Mouse (Mus musculus): ENCODE measurements around the gene Il10ra. TPM values are rescaled to one million over a fixed set of nuclear protein-coding genes. Genes with fewer than 3 reads are reported as not detected.

The Il10ra gene
- polyA plus RNA-seq, 1 experiment from 2014 or later: 0.54 TPM

DNA sequence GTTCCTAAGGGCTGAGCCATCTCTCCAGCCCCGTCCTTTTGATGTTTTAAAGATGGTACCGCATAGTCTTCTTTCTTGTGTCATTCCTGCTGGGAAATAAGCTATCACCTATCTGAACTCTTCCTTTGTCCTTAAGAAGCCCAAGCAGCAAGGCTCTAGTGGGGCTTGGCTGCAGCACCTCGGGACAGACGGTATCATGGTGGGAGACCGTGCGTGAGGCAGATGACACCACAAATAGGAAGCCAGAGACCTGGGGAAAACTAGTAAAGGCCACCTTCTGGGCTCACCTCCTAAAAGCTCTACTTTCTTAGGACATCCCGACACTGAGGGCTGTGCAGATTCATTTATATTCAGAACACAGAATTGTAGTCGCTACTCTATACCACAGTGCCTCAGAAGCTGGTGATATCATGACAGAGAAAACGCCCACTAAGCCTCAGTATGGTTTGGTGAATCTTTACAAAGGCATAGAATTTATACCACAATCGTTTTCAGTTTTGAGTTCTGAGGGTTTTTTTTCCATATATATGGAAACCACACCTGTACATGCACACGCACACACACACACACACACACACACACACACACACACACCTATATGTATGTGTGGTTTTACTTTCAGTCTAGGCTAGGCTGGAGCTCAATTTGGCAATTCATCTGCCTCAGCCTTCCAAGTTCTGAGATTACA, 22.7 kb upstream of the Il10ra start:
- Histone ChIP-seq H3K4me2 (replicated peaks) (no peak overlapping the region), H3K27me3 (no peaks in the 10 kb centered on the region; the same call in 1 of the 2 replicates), H3K27ac (no peak overlapping the region), H3K9me3 (replicated peaks) (no peaks in the 10 kb centered on the region), H3K4me3 (no peak overlapping the region), H3K9ac (no peak overlapping the region), H3K36me3 (no peaks in the 10 kb centered on the region), H3K4me1 (no peaks in the 10 kb centered on the region)
- 88% methylated on average over 11 of the region's 11 CpGs for WGBS
- no peak for ATAC-seq (ENCODE audit: low FRiP score)

DNA sequence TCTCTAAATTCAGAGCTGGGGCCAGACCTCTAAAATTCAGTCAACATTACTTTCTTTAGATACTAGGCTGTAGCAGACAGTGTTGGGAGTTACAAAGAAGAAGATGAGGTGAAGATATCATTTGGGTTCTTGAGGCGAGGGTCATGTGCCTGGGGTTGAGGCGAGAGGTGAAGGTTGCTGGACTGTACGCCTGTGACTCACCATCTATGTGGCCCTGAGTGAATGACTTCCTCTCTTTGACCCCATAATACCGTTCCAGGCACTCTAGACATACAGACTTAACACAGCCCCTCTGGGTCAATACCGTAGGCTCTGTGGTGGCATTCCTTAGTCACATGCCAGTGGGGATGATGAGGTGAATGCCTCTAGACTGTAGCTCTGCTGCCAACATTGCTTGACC, 13.5 kb upstream of the Il10ra start:
- Histone ChIP-seq H3K27ac (no peak overlapping the region), H3K4me2 (replicated peaks) (no peak overlapping the region), H3K36me3 (no peaks in the 10 kb centered on the region), H3K4me1 (no peaks in the 10 kb centered on the region), H3K4me3 (no peak overlapping the region), H3K9ac (no peak overlapping the region), H3K9me3 (replicated peaks) (no peaks in the 10 kb centered on the region), H3K27me3 (no peaks in the 10 kb centered on the region; the same call in 1 of the 2 replicates)
- WGBS: 88% methylated on average over 5 of the region's 5 CpGs
- no peak for ATAC-seq (ENCODE audit: low FRiP score)

DNA sequence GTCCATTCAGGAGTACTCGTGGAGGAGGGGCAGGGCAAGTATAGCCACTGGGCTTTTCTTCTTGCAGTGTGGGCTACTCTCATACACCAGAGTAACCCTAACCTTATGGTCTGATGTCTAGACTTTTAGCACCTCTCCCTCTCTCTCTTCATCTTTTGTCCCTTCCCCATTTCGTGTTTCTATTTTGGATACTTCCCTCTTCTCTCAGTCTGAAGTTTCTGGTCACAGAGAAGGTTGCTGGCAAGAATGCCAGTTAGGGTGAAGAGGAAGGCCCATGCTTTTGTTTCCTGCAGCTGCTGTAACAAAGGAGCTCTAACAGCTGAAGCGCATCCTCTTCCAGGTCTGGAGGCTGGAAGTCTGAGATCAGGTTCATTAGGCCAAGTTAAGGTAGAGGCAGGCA, 11.9 kb upstream of the Il10ra start:
- H3K4me1 ChIP-seq: no peaks in the 10 kb centered on the region
- no peaks in the 10 kb centered on the region for H3K36me3 ChIP-seq
- no peak overlapping the region for H3K4me2 ChIP-seq (replicated peaks)
- H3K27me3 ChIP-seq: no peaks in the 10 kb centered on the region; the same call in 1 of the 2 replicates
- no peaks in the 10 kb centered on the region for H3K9me3 ChIP-seq (replicated peaks)
- H3K27ac ChIP-seq: no peak overlapping the region
- H3K9ac ChIP-seq: no peak overlapping the region
- ATAC-seq (ENCODE audit: low FRiP score): no peak
- H3K4me3 ChIP-seq: no peak overlapping the region
- 85% methylated on average over 3 of the region's 3 CpGs for WGBS

DNA sequence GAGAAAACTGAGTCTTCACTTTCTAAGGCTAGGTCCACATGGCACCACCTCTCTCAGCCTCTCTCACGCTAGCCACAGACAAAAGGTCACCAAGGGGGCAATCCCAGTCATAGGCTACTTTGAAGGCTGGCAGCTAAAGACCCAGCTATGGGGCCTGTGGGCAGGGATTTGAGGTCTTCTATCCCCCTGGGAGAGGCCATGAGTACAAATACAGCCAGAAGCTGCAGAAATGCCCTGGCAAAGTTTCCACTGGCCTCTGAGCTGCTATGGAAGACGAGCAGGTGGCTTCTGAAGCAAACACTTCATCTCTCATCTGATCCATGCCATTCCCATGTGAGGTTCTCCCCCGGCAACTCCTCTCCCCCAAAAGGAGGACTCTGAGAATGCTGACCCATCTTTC, 11.1 kb upstream of the Il10ra start:
- Histone ChIP-seq H3K9me3 (replicated peaks) (no peaks in the 10 kb centered on the region), H3K27me3 (no peaks in the 10 kb centered on the region; the same call in 1 of the 2 replicates), H3K27ac (no peak overlapping the region), H3K4me2 (replicated peaks) (no peak overlapping the region), H3K9ac (no peak overlapping the region), H3K4me3 (no peak overlapping the region), H3K4me1 (no peaks in the 10 kb centered on the region), H3K36me3 (no peaks in the 10 kb centered on the region)
- WGBS: 76% methylated on average over 3 of the region's 3 CpGs
- no peak for ATAC-seq (ENCODE audit: low FRiP score)

DNA sequence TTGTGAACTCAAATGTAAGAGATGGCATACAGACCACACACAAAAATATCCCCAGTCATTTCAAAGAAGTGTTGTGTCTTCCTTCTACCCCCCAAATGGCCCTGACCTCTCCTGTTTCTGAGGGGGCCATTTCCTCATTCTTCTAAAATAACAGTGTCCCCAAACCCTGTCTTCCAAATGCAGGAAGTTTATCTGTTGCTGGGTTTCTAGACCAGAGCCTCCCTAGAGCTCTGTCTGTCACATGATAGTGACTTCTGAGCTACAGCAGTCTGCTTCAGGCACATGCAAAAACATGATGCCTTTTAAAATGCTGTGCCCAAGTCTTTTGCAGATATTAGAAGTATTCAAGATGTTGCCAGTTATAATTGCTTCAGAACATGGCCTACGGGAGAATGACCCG, 5.7 kb upstream of the Il10ra start:
- 97% methylated on average over 2 of the region's 2 CpGs for WGBS
- H3K27me3 ChIP-seq: peaks cover 16% of the 10 kb centered on the region
- ATAC-seq (ENCODE audit: low FRiP score): no peak
- H3K4me3 ChIP-seq: no peak overlapping the region
- H3K36me3 ChIP-seq: no peaks in the 10 kb centered on the region
- no peak overlapping the region for H3K4me2 ChIP-seq (replicated peaks)
- H3K9ac ChIP-seq: no peak overlapping the region
- no peaks in the 10 kb centered on the region for H3K9me3 ChIP-seq (replicated peaks)
- no peaks in the 10 kb centered on the region for H3K4me1 ChIP-seq
- H3K27ac ChIP-seq: no peak overlapping the region

DNA sequence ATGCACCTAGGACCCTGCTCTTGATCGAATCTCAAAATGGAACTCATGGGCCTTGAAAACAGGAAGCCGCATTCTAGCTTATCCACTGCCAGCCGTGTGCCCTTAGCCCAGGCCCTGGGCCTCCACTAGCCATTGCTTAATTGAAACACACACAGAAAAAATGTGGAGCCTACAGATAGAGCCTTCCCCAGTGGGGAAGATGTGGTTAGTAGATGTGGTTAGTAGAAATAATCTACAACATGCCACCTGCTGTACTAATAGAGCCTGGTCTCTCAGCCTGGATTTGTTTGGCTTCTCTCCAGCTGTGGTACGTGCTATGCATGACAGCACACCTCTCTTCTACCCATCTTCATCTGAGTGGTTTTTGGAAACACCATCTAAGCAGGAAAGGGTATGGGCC, 5.3 kb upstream of the Il10ra start:
- H3K4me3 ChIP-seq: no peak overlapping the region
- H3K27ac ChIP-seq: no peak overlapping the region
- 86% methylated on average over 4 of the region's 4 CpGs for WGBS
- no peak overlapping the region for H3K4me2 ChIP-seq (replicated peaks)
- H3K27me3 ChIP-seq: peaks cover 20% of the 10 kb centered on the region
- 0 out of 2 replicates have a peak, but pooled peaks cover 2% of the 10 kb centered on the region for H3K4me1 ChIP-seq
- H3K9ac ChIP-seq: no peak overlapping the region
- no peaks in the 10 kb centered on the region for H3K9me3 ChIP-seq (replicated peaks)
- no peaks in the 10 kb centered on the region for H3K36me3 ChIP-seq
- ATAC-seq (ENCODE audit: low FRiP score): no peak

DNA sequence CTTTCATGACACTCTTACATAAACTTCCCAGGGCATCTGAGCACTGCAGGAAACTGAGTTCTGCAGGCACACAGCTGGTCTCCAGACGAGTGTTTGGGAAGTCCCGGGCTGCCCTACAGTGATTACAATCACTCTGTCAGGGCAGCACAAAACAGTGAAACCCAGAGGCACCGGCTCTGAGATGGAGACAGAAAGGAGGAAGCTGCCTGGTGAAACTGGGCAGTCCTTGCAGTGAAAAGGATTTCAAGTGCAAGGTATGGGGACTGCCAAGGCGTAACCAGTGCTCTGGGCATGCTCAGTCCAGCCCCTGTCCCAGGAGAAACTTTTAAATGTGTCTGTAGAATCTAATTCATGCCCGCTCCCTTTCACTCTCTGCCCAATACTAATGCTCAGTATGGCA, 3.3 kb upstream of the Il10ra start:
- Histone ChIP-seq H3K27ac (no peak overlapping the region), H3K9ac (no peak overlapping the region), H3K9me3 (replicated peaks) (no peaks in the 10 kb centered on the region), H3K4me2 (replicated peaks) (no peak overlapping the region), H3K27me3 (peaks cover 35% of the 10 kb centered on the region), H3K4me1 (peaks cover 11% of the 10 kb centered on the region), H3K36me3 (no peaks in the 10 kb centered on the region), H3K4me3 (no peak overlapping the region)
- ATAC-seq (ENCODE audit: low FRiP score): no peak
- 39% methylated on average over 5 of the region's 5 CpGs for WGBS

DNA sequence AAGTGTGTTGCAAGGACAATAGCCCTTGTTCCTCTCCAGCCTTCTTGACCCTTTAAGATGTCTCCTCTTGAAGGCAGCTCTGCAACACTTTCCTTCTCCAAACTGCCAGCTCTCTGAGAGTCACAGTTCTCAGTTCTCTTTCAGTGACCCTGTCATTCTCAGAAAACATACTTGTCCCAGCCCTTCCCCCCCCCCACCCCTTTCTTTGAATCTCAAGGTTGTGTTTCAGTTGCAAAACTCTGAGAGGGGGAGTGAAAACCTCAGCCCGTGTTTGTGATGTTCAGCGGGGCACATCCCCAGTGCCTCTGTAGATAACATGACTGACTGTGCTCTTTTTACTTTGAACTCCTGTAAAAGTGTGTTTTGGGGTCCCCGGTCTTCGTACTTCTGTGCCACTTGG, 870 bp downstream of the Il10ra start:
- no peaks in the 10 kb centered on the region for H3K9me3 ChIP-seq (replicated peaks)
- ATAC-seq (ENCODE audit: low FRiP score): no peak
- WGBS: 58% methylated on average over 4 of the region's 4 CpGs
- H3K27me3 ChIP-seq: peaks cover 38% of the 10 kb centered on the region
- H3K9ac ChIP-seq: no peak overlapping the region
- no peaks in the 10 kb centered on the region for H3K36me3 ChIP-seq
- peaks cover 11% of the 10 kb centered on the region for H3K4me1 ChIP-seq
- no peak overlapping the region for H3K4me3 ChIP-seq
- no peak overlapping the region for H3K27ac ChIP-seq
- H3K4me2 ChIP-seq (replicated peaks): no peak overlapping the region

DNA sequence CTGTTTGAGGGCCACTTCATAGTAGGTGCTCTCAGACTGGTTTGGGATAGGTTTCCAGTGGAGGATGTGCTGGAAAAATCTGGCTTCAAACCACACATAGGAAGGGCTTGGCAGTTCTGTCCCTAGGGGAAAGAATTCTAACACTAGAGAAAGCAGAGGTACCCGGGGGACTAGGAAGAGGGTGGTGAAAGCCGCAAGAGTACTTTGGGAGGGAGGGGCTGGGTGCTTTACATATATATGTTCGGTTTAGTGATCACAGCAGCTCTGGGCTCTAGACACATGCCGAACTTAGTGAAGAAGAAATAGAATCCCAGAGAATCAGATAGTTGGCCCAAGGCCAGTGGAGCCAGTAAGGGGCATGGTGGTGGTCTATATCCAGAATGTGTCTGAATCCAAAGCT, 1.9 kb downstream of the Il10ra start:
- ATAC-seq (ENCODE audit: low FRiP score): no peak
- Histone ChIP-seq H3K4me3 (no peak overlapping the region), H3K9me3 (replicated peaks) (no peaks in the 10 kb centered on the region), H3K9ac (no peak overlapping the region), H3K4me2 (replicated peaks) (no peak overlapping the region), H3K4me1 (peaks cover 11% of the 10 kb centered on the region), H3K27ac (no peak overlapping the region), H3K36me3 (no peaks in the 10 kb centered on the region), H3K27me3 (peaks cover 38% of the 10 kb centered on the region)
- 95% methylated on average over 4 of the region's 4 CpGs for WGBS

DNA sequence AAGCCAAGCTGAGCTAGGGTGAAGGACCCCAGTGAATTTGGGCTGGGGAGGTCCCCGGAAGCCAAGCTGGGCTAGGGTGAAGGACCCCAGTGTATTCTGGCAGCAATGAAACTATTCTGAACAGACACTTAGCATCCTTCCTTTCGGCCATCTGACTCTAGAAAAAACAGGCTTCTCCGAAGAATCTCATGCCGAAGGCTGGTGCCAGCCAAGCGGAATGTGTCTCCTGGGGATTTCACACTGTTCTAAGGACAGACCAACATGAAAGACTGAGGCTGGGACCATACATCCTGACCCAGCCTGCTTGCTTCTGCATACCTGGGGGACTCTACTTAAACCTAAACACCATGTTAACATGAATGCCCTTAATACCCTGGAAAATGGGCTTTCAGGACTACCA, 7.1 kb downstream of the Il10ra start:
- ATAC-seq (ENCODE audit: low FRiP score): no peak
- Histone ChIP-seq H3K4me1 (no peaks in the 10 kb centered on the region), H3K27me3 (no peaks in the 10 kb centered on the region), H3K4me2 (replicated peaks) (no peak overlapping the region), H3K9me3 (replicated peaks) (no peaks in the 10 kb centered on the region), H3K36me3 (no peaks in the 10 kb centered on the region), H3K9ac (no peak overlapping the region), H3K4me3 (no peak overlapping the region), H3K27ac (no peak overlapping the region)
- WGBS: 76% methylated on average over 5 of the region's 5 CpGs

DNA sequence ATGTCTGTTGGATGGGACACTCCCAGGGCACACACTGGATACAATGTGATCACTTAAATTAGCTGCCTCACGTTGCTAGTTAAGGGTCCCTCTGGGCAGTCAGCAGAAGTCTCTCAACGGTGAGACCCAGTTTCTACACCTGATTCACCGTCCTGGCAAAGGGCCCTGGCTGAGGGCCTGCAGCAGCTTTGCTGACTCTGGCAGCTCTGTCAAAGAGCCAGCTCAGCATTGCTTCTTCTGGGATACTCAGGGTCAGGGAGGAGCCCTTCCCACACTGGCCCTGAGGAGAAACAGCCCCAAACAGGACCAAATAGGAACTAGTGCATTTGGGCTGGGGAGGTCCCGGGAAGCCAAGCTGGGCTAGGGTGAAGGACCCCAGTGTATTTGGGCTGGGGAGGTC, 7.5 kb downstream of the Il10ra start:
- H3K9me3 ChIP-seq (replicated peaks): no peaks in the 10 kb centered on the region
- H3K36me3 ChIP-seq: no peaks in the 10 kb centered on the region
- ATAC-seq (ENCODE audit: low FRiP score): no peak
- WGBS: 62% methylated on average over 4 of the region's 4 CpGs
- H3K4me1 ChIP-seq: no peaks in the 10 kb centered on the region
- H3K9ac ChIP-seq: no peak overlapping the region
- H3K4me2 ChIP-seq (replicated peaks): no peak overlapping the region
- H3K27me3 ChIP-seq: no peaks in the 10 kb centered on the region
- H3K4me3 ChIP-seq: no peak overlapping the region
- H3K27ac ChIP-seq: no peak overlapping the region

DNA sequence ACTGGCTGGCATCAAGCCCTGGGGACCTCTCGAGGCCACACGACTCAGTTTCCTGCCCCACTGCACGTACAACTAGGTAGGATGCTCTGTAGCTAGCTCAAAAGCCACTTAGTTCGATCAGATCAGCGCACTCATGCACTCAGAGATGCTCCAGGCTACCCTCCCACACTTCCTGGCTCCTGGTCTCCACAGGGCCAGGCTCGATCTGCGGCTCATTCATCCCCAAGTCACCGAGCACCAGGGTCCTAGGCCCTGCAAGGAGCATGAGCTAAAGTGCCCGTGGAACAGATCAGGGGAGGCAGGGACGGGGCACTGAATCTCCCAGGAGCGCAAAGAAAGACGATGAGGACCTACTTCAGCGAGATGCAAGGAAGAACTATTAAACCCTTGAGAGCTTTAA, 9.9 kb downstream of the Il10ra start:
- no peak overlapping the region for H3K27ac ChIP-seq
- H3K4me3 ChIP-seq: no peak overlapping the region
- no peaks in the 10 kb centered on the region for H3K36me3 ChIP-seq
- no peaks in the 10 kb centered on the region for H3K27me3 ChIP-seq
- H3K4me2 ChIP-seq (replicated peaks): no peak overlapping the region
- no peak overlapping the region for H3K9ac ChIP-seq
- no peaks in the 10 kb centered on the region for H3K9me3 ChIP-seq (replicated peaks)
- H3K4me1 ChIP-seq: no peaks in the 10 kb centered on the region
- WGBS: 85% methylated on average over 13 of the region's 13 CpGs
- no peak for ATAC-seq (ENCODE audit: low FRiP score)

DNA sequence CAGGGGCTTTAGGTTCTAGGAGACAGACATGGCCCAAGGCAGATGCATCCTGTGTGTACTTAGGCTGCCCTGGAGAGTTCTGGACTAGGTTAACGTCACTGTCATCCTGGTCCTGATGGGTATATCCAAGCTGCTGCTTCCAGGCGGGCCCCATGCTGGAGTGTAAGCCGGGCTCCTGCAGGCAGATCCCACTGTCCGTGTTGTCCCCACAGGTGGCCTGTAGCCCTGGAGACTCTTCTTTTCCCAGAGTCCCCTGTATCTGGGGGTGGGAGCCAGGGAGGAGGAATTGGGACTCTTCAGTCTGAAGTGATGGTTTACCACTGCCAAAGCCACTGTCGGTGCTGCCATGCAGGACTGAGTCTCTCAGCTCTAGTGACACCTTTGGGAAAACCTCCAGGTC, 13.0 kb downstream of the Il10ra start:
- no peak overlapping the region for H3K9ac ChIP-seq
- 84% methylated on average over 5 of the region's 5 CpGs for WGBS
- no peak overlapping the region for H3K4me3 ChIP-seq
- H3K4me2 ChIP-seq (replicated peaks): no peak overlapping the region
- ATAC-seq (ENCODE audit: low FRiP score): no peak
- no peak overlapping the region for H3K27ac ChIP-seq
- H3K4me1 ChIP-seq: no peaks in the 10 kb centered on the region
- no peaks in the 10 kb centered on the region for H3K36me3 ChIP-seq
- no peaks in the 10 kb centered on the region for H3K27me3 ChIP-seq
- H3K9me3 ChIP-seq (replicated peaks): no peaks in the 10 kb centered on the region

Data from hindbrain, embryonic 12.5 days (tissue).